Mouse (Mus musculus) layer of hippocampus, postnatal 14 days (tissue): Measurements from ENCODE around the gene Defb45. TPM values are rescaled to one million over a fixed set of nuclear protein-coding genes. Genes with fewer than 3 reads are reported as not detected.

Experiments
- DNase-seq, 2 experiments: peaks; one replicate each; pipeline ENCODE4 v3.0.0; 2021 to 2022; ENCODE audit warnings: low spot score in 2 of 2, mixed read lengths in 1 of 2
- total RNA-seq, 2 experiments: library from RNA; stranded (reverse); gene quantifications; 2 replicates each; pipeline ENCODE4 v1.2.3; 2021

Defb45 gene
- total RNA-seq, 2 experiments from 2014 or later, result not detected

GRCm38 (mm10) chr2:152608719-152609118 lies 9.5 kb upstream of the Defb45 start:
- DNase-seq, result no peak

- no peak for DNase-seq
These were observed 8.5 kb upstream of the Defb45 start for GRCm38 (mm10) chr2:152607746-152608145.

- peak in 1 of 2 experiments; percentile 12 for DNase-seq
These were observed 4.9 kb upstream of the Defb45 start, which contains the start of gene Defb36 for GRCm38 (mm10) chr2:152604057-152604456. TSS of gene Defb36 (plus strand) at chr2:152604327.

- no peak for DNase-seq
These were observed 2.2 kb upstream of the Defb45 start for GRCm38 (mm10) chr2:152601275-152601960.

GRCm38 (mm10) chr2:152600076-152600475 lies 877 bp upstream of the Defb45 start:
- no peak for DNase-seq

GRCm38 (mm10) chr2:152589021-152589420 lies 10.2 kb downstream of the Defb45 start:
- no peak for DNase-seq

- no peak for DNase-seq
These were observed 10.7 kb downstream of the Defb45 start for GRCm38 (mm10) chr2:152588450-152588849.

GRCm38 (mm10) chr2:152586926-152587560 lies 12.2 kb downstream of the Defb45 start:
- no peak for DNase-seq

- no peak for DNase-seq
These were observed 18.6 kb downstream of the Defb45 start for GRCm38 (mm10) chr2:152580612-152581011.

- no peak for DNase-seq
These were observed 19.1 kb downstream of the Defb45 start, which contains the start of gene Defb19 for GRCm38 (mm10) chr2:152580107-152580506. TSS of gene Defb19 (minus strand) at chr2:152580312.

- no peak for DNase-seq
These were observed 25.7 kb downstream of the Defb45 start for GRCm38 (mm10) chr2:152573484-152573883.

GRCm38 (mm10) chr2:152572114-152572794 lies 26.9 kb downstream of the Defb45 start, which contains the start of gene Defb21:
TSS of gene Defb21 (plus strand) at chr2:152572744.
- no peak for DNase-seq

GRCm38 (mm10) chr2:152570313-152570712 lies 28.9 kb downstream of the Defb45 start:
- no peak for DNase-seq

GRCm38 (mm10) chr2:152569881-152570280 lies 29.3 kb downstream of the Defb45 start:
- no peak for DNase-seq

- DNase-seq, result no peak
These were observed 30.2 kb downstream of the Defb45 start, which contains the start of gene Gm17416 for GRCm38 (mm10) chr2:152569038-152569437. TSS of gene Gm17416 (plus strand) at chr2:152569338.

GRCm38 (mm10) chr2:152556655-152557054 lies 42.5 kb downstream of the Defb45 start:
- no peak for DNase-seq

GRCm38 (mm10) chr2:152553774-152554423 lies 45.3 kb downstream of the Defb45 start:
- peak; percentile 43 to 70 for DNase-seq

GRCm38 (mm10) chr2:152548124-152548523 lies 51.1 kb downstream of the Defb45 start:
- DNase-seq, result no peak

- DNase-seq, result peak; percentile 50 to 85
These were observed 54.5 kb downstream of the Defb45 start for GRCm38 (mm10) chr2:152544691-152545090.

GRCm38 (mm10) chr2:152543478-152543877 lies 55.7 kb downstream of the Defb45 start:
- no peak for DNase-seq
